Mouse (Mus musculus) adrenal gland, postnatal 4 days (tissue): ENCODE measurements around the gene Pgm1. TPM values are rescaled to one million over a fixed set of nuclear protein-coding genes. Genes with fewer than 3 reads are reported as not detected.

Experiments
- DNase-seq, 2 experiments: peaks; one replicate each; pipeline ENCODE4 v3.0.0; 2021 to 2022; ENCODE audit warnings: low spot score in 2 of 2, mixed read lengths in 2 of 2
- total RNA-seq, 2 experiments: library from RNA; stranded (reverse); gene quantifications; 2 replicates each; pipeline ENCODE4 v1.2.3; 2021

The Pgm1 gene
- total RNA-seq, 2 experiments from 2014 or later, result 86.5 to 99.5 TPM

- DNase-seq, result no peak
Measured at GRCm38 (mm10) chr4:99955396-99955795, 26.2 kb downstream of the Pgm1 start.

- no peak for DNase-seq
Measured at GRCm38 (mm10) chr4:99957186-99957585, 28.0 kb downstream of the Pgm1 start.

GRCm38 (mm10) chr4:99958084-99958815 lies 29.0 kb downstream of the Pgm1 start:
- no peak for DNase-seq

- DNase-seq, result no peak
Measured at GRCm38 (mm10) chr4:99959308-99959707, 30.1 kb downstream of the Pgm1 start.

- DNase-seq, result no peak
Measured at GRCm38 (mm10) chr4:99966555-99966954, 37.3 kb downstream of the Pgm1 start.

- no peak for DNase-seq
Measured at GRCm38 (mm10) chr4:99969328-99969727, 40.1 kb downstream of the Pgm1 start.

GRCm38 (mm10) chr4:99970097-99970496 lies 40.9 kb downstream of the Pgm1 start:
- no peak for DNase-seq

GRCm38 (mm10) chr4:99972886-99973285 lies 43.7 kb downstream of the Pgm1 start:
- DNase-seq, result no peak

GRCm38 (mm10) chr4:99973931-99974330 lies 44.7 kb downstream of the Pgm1 start:
- DNase-seq, result no peak

GRCm38 (mm10) chr4:99974375-99974774 lies 45.2 kb downstream of the Pgm1 start:
- no peak for DNase-seq

GRCm38 (mm10) chr4:99979326-99979725 lies 50.1 kb downstream of the Pgm1 start:
- DNase-seq, result no peak

GRCm38 (mm10) chr4:99981216-99981615 lies 52.0 kb downstream of the Pgm1 start:
- no peak for DNase-seq

GRCm38 (mm10) chr4:99983652-99984368 lies 54.6 kb downstream of the Pgm1 start:
- DNase-seq, result no peak

- no peak for DNase-seq
Measured at GRCm38 (mm10) chr4:99984369-99984752, 55.1 kb downstream of the Pgm1 start.

GRCm38 (mm10) chr4:99985086-99985485 lies 55.9 kb downstream of the Pgm1 start:
- no peak for DNase-seq

- no peak for DNase-seq
Measured at GRCm38 (mm10) chr4:99985631-99986030, 56.4 kb downstream of the Pgm1 start.

- DNase-seq, result no peak
Measured at GRCm38 (mm10) chr4:99986609-99987008, 57.4 kb downstream of the Pgm1 start.

- no peak for DNase-seq
Measured at GRCm38 (mm10) chr4:99988771-99989170, 59.6 kb downstream of the Pgm1 start.

GRCm38 (mm10) chr4:100000971-100001370 lies 71.8 kb downstream of the Pgm1 start:
- DNase-seq, result no peak

- DNase-seq, result no peak
Measured at GRCm38 (mm10) chr4:100001806-100002205, 72.6 kb downstream of the Pgm1 start.

GRCm38 (mm10) chr4:100007721-100008120 lies 78.5 kb downstream of the Pgm1 start:
- no peak for DNase-seq

GRCm38 (mm10) chr4:100008371-100009090 lies 79.3 kb downstream of the Pgm1 start:
- DNase-seq, result peak in 1 of 2 experiments; percentile 19
